Mouse (Mus musculus) kidney, embryonic 16.5 days (tissue): ENCODE data around the gene Abcc10. TPM values are rescaled to one million over a fixed set of nuclear protein-coding genes. Genes with fewer than 3 reads are reported as not detected.

ENCODE experiments used
- ATAC-seq: fragments of 200-750 bp; cut with Nextera tagmentation; 2 replicates; pipeline ENCODE4 v1.8.0; 2017; ENCODE audit warnings: moderate TSS enrichment; ENCODE audit not compliant: low FRiP score, low TSS enrichment
- H3K27ac ChIP-seq: fragments of 300-500 bp; sonication (generic); 2 replicates; pipeline ENCODE4 v1.5.1; 2014; ENCODE audit warnings: low read length
- H3K27me3 ChIP-seq: fragments of 300-500 bp; sonication (generic); 2 replicates; pipeline ENCODE4 v1.6.1; 2014; ENCODE audit warnings: low read length, control low read depth, mixed read lengths; ENCODE audit not compliant: insufficient read depth
- H3K36me3 ChIP-seq: fragments of 300-500 bp; sonication (generic); 2 replicates; pipeline ENCODE4 v1.6.1; 2014; ENCODE audit warnings: low read length, control low read depth, mixed read lengths; ENCODE audit not compliant: insufficient read depth
- H3K4me1 ChIP-seq: fragments of 300-500 bp; sonication (generic); 2 replicates; pipeline ENCODE4 v1.6.1; 2014; ENCODE audit warnings: low read length, control low read depth, mixed read lengths; ENCODE audit not compliant: insufficient read depth
- H3K4me2 ChIP-seq: fragments of 300-500 bp; sonication (generic); replicated peaks from 2 replicates; pipeline ENCODE4 v1.6.1; 2014; ENCODE audit warnings: low read depth, low read length
- H3K4me3 ChIP-seq: fragments of 300-500 bp; sonication (generic); 2 replicates; pipeline ENCODE4 v1.5.1; 2014; ENCODE audit warnings: mild to moderate bottlenecking, low read length
- H3K9ac ChIP-seq: fragments of 300-500 bp; sonication (generic); replicated peaks from 2 replicates; pipeline ENCODE4 v1.6.1; 2014; ENCODE audit warnings: low read length
- H3K9me3 ChIP-seq: fragments of 300-500 bp; sonication (generic); 2 replicates; pipeline ENCODE4 v1.6.1; 2016; ENCODE audit warnings: low read length, control low read depth
- WGBS: fragments of 180-500 bp; shearing (Covaris S2); extraction: QIAGEN DNeasy Blood & Tissue Kit; methylation state at CpG from one replicate; pipeline ENCODE4 v1.1.7; 2014; 5-methylcytosine and 5-hydroxymethylcytosine counted together
- polyA plus RNA-seq: library from polyadenylated mRNA; unstranded; fragments of >200 nt; fragmentation: Nextera tagmentation; extraction: Ambion mirVana; gene quantifications from 2 replicates; pipeline ENCODE4 v1.2.1, GENCODE M21; 2015

Gene Abcc10
- polyA plus RNA-seq, 1 experiment from 2014 or later, result 7.3 TPM

DNA sequence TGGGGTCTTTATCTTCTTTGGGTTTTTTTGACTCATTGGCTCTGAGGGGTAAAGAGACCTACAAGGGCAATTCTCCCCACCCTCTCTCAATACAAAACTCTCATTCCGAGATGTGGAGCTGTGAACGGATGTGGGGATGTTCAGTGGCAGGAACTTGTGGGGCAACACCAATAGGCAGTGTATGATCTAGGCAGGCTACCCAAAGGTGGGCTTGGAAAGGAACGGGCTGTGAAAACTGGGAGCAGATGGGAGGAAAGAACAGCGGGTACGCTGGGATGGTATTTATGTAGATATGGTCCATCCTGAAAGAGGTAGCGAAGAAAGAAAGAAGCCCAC lies 31.2 kb downstream of the Abcc10 start:
- H3K4me2 ChIP-seq, result peak overlapping the region; percentile 100
- no peaks in the 10 kb centered on the region for H3K36me3 ChIP-seq
- WGBS, result 9% methylated on average over 6 of the region's 6 CpGs
- H3K9me3 ChIP-seq, result no peaks in the 10 kb centered on the region
- peak overlapping the region; percentile 68; the same call in 1 of the 2 replicates for H3K9ac ChIP-seq
- H3K27ac ChIP-seq, result no peak overlapping the region
- H3K27me3 ChIP-seq, result peaks cover 52% of the 10 kb centered on the region
- peaks cover 11% of the 10 kb centered on the region for H3K4me1 ChIP-seq
- no peak for ATAC-seq
- peak overlapping the region; percentile 62 for H3K4me3 ChIP-seq

- Histone ChIP-seq H3K4me1 (peaks cover 11% of the 10 kb centered on the region), H3K4me3 (no peak overlapping the region), H3K27ac (no peak overlapping the region), H3K9ac (no peak overlapping the region), H3K4me2 (no peak overlapping the region), H3K9me3 (no peaks in the 10 kb centered on the region), H3K36me3 (no peaks in the 10 kb centered on the region), H3K27me3 (peaks cover 54% of the 10 kb centered on the region)
- no peak for ATAC-seq
- 43% methylated on average over 6 of the region's 6 CpGs for WGBS
These were observed 31.6 kb downstream of the Abcc10 start for GRCm38 (mm10) chr17:46296601-46297000.

DNA sequence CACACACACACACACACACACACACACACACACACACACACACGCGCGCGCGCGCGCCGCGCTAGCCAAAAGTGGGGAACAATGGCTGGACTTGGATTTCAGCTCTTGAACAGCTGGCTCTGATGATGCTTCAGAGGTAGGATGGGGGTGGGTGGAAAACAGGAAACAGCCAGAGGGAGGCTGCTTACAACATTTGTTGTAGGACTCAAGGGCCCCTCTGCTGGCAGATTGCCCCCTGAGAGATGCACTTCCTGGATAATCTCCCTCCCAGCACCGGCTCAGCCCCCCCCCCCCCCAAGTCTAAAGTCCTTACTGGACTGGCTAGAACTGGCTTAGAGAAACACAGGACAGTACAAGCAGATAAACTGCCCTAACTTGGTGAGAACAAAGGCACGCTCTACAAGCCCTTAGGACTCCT lies 40.5 kb downstream of the Abcc10 start:
- peaks cover 3% of the 10 kb centered on the region; the same call in 1 of the 2 replicates for H3K27me3 ChIP-seq
- H3K4me3 ChIP-seq, result no peak overlapping the region
- peak; percentile 56; the same call in 1 of the 2 replicates for ATAC-seq
- H3K9ac ChIP-seq, result peak overlapping the region; percentile 25; the same call in 1 of the 2 replicates
- H3K9me3 ChIP-seq, result no peaks in the 10 kb centered on the region
- peaks cover 14% of the 10 kb centered on the region; the same call in 1 of the 2 replicates for H3K4me1 ChIP-seq
- H3K27ac ChIP-seq, result peak overlapping the region; percentile 31; the same call in 1 of the 2 replicates
- H3K4me2 ChIP-seq, result no peak overlapping the region
- H3K36me3 ChIP-seq, result no peaks in the 10 kb centered on the region
- WGBS, result 29% methylated on average over 11 of the region's 11 CpGs

DNA sequence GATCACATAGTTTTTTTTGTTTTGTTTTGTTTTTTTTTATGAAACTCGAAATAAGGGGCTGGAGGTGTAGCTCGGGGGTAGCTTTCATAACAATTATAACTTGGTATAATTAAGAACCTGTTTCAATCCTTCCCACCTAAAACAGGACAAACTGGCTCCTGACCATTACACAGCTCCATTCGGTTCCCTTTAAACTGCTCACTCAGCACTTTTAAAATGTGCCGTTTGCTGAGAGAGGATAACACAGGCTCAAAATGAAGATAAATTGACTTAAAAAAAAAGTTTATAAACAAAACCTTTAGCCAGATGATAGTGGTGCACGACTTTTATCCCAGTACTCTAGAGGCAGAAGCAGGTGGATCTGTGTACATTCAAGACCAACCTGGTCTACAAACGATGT lies 42.7 kb downstream of the Abcc10 start:
- H3K27ac ChIP-seq, result no peak overlapping the region
- 59% methylated on average over 6 of the region's 6 CpGs for WGBS
- no peak for ATAC-seq
- H3K36me3 ChIP-seq, result no peaks in the 10 kb centered on the region; the same call in 1 of the 2 replicates
- no peak overlapping the region for H3K9ac ChIP-seq
- no peak overlapping the region for H3K4me3 ChIP-seq
- H3K4me1 ChIP-seq, result peaks cover 27% of the 10 kb centered on the region
- no peaks in the 10 kb centered on the region for H3K9me3 ChIP-seq
- H3K4me2 ChIP-seq, result no peak overlapping the region
- H3K27me3 ChIP-seq, result no peaks in the 10 kb centered on the region

DNA sequence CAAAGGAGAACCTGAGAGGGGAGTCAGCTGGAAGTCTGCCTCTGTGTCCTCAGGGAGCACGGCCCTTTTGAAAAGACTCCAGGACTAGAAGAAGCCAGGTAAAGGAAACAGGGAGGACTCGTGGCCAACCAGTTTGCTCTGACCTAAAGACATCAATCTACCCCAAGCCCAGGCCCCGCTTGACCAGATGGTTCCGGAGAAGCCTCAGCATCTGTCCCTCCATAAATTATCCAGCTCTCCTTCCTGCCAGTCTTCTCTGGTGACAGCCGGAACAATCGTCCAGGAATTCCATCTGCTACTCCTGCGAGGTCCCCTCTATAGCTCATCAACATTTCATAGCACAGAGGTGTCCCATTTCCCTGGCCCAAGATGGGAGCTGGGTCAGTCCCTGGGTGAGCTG lies 43.5 kb downstream of the Abcc10 start:
- ATAC-seq, result no peak
- Histone ChIP-seq H3K27ac (no peak overlapping the region), H3K9ac (no peak overlapping the region), H3K36me3 (no peaks in the 10 kb centered on the region; the same call in 1 of the 2 replicates), H3K4me2 (no peak overlapping the region), H3K27me3 (no peaks in the 10 kb centered on the region), H3K4me3 (no peak overlapping the region), H3K4me1 (peaks cover 27% of the 10 kb centered on the region), H3K9me3 (no peaks in the 10 kb centered on the region)
- WGBS, result 21% methylated on average over 7 of the region's 7 CpGs

DNA sequence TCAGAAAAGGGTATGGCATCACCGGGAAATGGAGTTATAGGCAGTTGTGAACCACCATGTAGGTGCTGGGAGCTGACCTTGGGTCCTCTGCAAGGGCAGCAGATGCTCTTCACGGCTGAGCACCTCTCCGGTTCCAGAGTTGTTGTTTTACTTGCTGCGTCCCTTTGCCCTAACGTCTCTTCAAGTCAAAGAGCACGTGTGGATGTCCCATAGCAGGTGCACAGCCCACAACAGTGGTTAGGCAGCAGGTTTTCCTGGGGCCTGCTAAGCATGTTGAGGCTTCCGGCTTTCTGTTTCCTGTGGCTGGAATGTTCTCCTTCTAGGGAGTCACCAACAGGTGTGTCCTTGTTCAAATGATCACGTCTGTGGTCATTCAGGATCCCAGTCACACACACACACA lies 44.2 kb downstream of the Abcc10 start:
- Histone ChIP-seq H3K4me3 (no peak overlapping the region), H3K9ac (no peak overlapping the region), H3K36me3 (peaks cover 5% of the 10 kb centered on the region; the same call in 1 of the 2 replicates), H3K27me3 (no peaks in the 10 kb centered on the region), H3K9me3 (no peaks in the 10 kb centered on the region), H3K4me1 (peaks cover 27% of the 10 kb centered on the region), H3K27ac (no peak overlapping the region), H3K4me2 (no peak overlapping the region)
- 65% methylated on average over 8 of the region's 8 CpGs for WGBS
- ATAC-seq, result no peak

DNA sequence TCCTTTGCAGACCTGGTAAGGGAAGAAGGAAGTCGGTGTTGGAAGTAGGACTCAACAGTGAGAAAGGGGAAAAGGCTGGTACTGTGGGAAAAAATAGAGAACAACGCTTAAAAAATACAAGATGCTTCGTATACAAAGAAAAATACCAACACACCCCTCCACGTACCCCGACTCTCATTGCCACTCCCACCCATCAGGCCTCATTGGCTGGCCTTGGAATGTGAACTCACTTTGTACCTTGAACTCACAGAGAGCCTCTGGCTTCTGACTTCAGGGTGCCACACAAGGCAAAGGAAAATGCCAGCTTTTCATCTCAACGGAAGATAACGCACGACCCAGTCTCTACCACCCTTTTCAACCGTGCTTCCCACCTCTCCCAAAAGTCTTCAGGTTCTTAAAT lies 45.0 kb downstream of the Abcc10 start:
- H3K36me3 ChIP-seq, result peaks cover 9% of the 10 kb centered on the region
- peak; percentile 64 for ATAC-seq
- peaks cover 27% of the 10 kb centered on the region for H3K4me1 ChIP-seq
- peak overlapping the region; percentile 96 for H3K27ac ChIP-seq
- peak overlapping the region; percentile 88 for H3K9ac ChIP-seq
- 22% methylated on average over 9 of the region's 9 CpGs for WGBS
- peak overlapping the region; percentile 79 for H3K4me3 ChIP-seq
- peak overlapping the region; percentile 81 for H3K4me2 ChIP-seq
- H3K27me3 ChIP-seq, result no peaks in the 10 kb centered on the region
- no peaks in the 10 kb centered on the region for H3K9me3 ChIP-seq

GRCm38 (mm10) chr17:46282483-46283123 lies 45.5 kb downstream of the Abcc10 start, which contains the start of gene Tjap1:
Tjap1 (minus strand) TSS chr17:46283026.
- under 1% methylated on average over 37 of the region's 37 CpGs for WGBS
- peak within 1 kb of the TSS; percentile 88 for H3K9ac ChIP-seq
- no peaks in the 10 kb centered on the region for H3K9me3 ChIP-seq
- H3K27me3 ChIP-seq, result no peaks in the 10 kb centered on the region
- ATAC-seq, result peak; percentile 98
- H3K27ac ChIP-seq, result peak within 1 kb of the TSS; percentile 96
- H3K4me2 ChIP-seq, result peak within 1 kb of the TSS; percentile 81
- H3K4me3 ChIP-seq, result peak within 1 kb of the TSS; percentile 79
- peaks cover 11% of the 10 kb centered on the region for H3K36me3 ChIP-seq
- peaks cover 26% of the 10 kb centered on the region for H3K4me1 ChIP-seq

DNA sequence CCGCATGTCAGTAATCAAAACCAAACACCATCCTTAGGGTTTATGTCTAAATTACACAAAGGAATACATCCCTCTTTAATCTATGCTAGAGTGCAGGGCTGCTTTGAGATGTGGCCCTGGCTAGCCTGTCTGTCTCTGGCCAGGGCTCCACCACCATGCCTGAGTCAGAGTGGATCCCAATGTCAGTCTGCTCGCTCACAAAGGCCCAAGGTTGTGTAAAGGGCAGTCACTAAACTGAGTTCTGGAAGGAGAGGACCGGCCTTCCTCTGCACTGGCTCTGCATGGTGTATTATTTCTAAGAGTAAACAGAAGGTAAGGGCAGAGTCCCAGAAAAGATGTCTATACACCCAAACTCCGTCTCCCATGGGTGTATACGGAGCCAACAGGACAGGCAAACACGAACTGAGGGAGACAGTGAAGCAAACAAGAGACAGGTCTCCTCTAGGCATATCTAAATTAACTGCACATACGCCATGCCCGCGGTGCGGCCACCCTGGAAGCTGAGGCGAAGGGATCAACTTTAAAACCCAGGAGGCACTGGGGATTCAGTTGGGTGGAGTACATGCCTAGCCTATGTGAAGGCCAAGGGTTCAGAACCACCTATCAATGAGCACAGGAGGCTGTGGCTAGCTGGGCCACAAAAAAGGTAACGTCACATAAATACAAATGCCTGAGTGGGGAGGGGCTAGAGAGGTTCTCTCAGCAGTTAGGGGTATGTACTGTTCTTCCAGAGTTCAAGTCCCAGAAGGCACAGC lies 50.0 kb downstream of the Abcc10 start:
- Histone ChIP-seq H3K9me3 (no peaks in the 10 kb centered on the region), H3K36me3 (peaks cover 18% of the 10 kb centered on the region), H3K27ac (no peak overlapping the region), H3K4me1 (peaks cover 16% of the 10 kb centered on the region), H3K4me2 (no peak overlapping the region), H3K27me3 (no peaks in the 10 kb centered on the region), H3K4me3 (no peak overlapping the region), H3K9ac (no peak overlapping the region)
- ATAC-seq, result no peak
- WGBS, result 92% methylated on average over 12 of the region's 12 CpGs

- Histone ChIP-seq H3K9ac (no peak overlapping the region), H3K4me3 (no peak overlapping the region), H3K36me3 (peaks cover 18% of the 10 kb centered on the region), H3K27me3 (no peaks in the 10 kb centered on the region), H3K27ac (no peak overlapping the region), H3K4me2 (no peak overlapping the region), H3K4me1 (peaks cover 13% of the 10 kb centered on the region), H3K9me3 (no peaks in the 10 kb centered on the region)
- no peak for ATAC-seq
- WGBS, result 81% methylated on average over 4 of the region's 4 CpGs
These were observed 50.6 kb downstream of the Abcc10 start for GRCm38 (mm10) chr17:46277586-46277985.
